Mouse (Mus musculus): ENCODE measurements around the gene Tcf20. TPM values are rescaled to one million over a fixed set of nuclear protein-coding genes. Genes with fewer than 3 reads are reported as not detected.

Gene Tcf20
- polyA plus RNA-seq, 1 experiment from 2014 or later, result 6.9 TPM

DNA sequence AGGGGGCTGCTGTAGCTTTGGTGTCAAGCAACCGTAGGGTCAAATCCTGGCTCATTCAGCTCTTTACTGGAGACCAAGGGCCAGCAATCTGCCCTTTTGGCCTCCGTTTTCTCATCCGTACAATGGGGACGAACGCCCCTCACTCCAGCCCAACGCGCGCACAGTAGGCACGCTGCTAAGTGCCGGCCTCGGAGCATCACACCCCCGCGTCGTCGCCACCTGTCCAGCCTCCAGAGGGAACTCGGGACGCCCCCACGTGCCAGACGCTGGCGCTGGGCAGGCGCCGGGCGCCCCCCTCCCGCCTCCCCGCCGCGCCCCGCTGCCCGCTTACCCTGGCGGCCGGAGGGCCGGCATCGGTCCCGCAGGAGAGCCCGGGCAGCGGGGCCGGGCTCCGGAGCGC lies 24.6 kb downstream of the Tcf20 start:
- 2% methylated on average over 39 of the region's 39 CpGs for WGBS

DNA sequence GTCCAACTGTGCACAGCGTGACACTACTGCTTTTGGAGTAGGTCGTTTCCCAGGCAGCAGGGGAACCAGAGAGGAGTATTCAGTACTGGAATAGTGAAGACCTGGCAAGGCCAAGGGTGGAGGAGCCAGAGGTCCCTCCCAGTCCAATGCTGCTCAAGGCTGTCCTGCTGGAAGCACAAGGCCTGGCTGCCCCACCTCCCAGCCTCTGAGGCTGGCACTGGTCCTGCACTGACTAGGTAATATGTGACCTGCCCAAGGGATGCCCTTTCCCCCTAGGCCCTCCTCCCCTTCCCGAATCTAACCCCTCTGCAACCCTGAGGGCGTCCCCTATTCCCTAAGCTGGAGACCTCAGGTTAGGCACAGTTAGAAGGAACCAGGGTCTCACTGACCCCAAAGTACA lies 25.1 kb downstream of the Tcf20 start:
- DNase-seq (ENCODE audit: low spot score), result no peak
- Histone ChIP-seq H3K4me3 (peak overlapping the region; percentile 55), H3K27ac (0 out of 2 replicates have a peak overlapping the region, but pooled peaks have one; percentile 71), H3K27me3 (ENCODE audit: insufficient read depth, poor library complexity, severe bottlenecking) (peaks cover 97% of the 10 kb centered on the region), H3K9me3 (no peaks in the 10 kb centered on the region), H3K36me3 (no peaks in the 10 kb centered on the region), H3K4me1 (replicated peaks) (peaks cover 69% of the 10 kb centered on the region)
- 27% methylated on average over 4 of the region's 4 CpGs for WGBS

More for the DNA sequence above, 24.6 kb downstream of the Tcf20 start:
- H3K27me3 ChIP-seq (ENCODE audit: insufficient read depth, poor library complexity, severe bottlenecking), result peaks cover 97% of the 10 kb centered on the region
- peak overlapping the region; percentile 71; the same call in 1 of the 2 replicates for H3K27ac ChIP-seq
- peaks cover 69% of the 10 kb centered on the region for H3K4me1 ChIP-seq (replicated peaks)
- H3K36me3 ChIP-seq, result no peaks in the 10 kb centered on the region
- no peaks in the 10 kb centered on the region for H3K9me3 ChIP-seq
- peak overlapping the region; percentile 55 for H3K4me3 ChIP-seq
- DNase-seq (ENCODE audit: low spot score), result no peak

DNA sequence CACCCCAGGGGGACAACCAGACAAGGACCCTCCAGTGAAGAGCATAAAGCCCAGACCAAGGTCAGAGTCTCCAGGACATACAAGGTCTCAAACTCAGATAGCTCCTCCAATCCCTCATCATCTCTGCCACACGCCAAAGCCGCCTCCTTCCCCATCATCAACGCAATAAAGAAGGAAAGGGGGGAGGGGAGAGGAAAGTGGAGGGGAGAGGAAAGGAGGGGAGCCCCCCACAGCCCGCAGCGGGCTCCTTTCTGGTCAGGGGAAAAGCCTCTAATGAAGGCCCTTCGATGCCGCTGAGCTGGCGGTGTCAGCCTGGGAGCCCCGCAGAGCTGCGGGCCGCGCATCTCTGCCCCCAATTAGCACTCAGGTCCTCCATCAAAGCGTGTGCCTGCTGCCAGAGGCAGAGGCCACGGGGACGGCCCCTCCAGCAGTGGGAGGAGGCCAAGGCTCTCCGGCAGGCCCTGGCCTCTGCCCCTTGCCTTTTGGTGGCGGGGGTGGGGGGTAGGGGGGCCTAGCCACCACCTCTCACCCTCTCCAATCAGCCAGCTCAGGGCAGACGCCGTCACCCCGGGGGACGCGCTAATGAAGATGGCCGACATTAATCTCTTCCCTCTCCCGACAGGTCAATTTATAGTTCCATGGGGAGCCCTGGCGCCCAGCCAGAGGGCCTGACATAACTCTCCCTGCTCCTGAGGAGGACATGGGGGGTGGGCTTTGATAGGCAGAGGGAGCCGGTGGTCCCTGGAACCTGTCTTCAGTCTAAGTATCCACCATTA lies 26.7 kb downstream of the Tcf20 start:
- peak; percentile 76 for DNase-seq (ENCODE audit: low spot score)
- peaks cover 79% of the 10 kb centered on the region for H3K4me1 ChIP-seq (replicated peaks)
- peaks cover 97% of the 10 kb centered on the region for H3K27me3 ChIP-seq (ENCODE audit: insufficient read depth, poor library complexity, severe bottlenecking)
- H3K27ac ChIP-seq, result peak overlapping the region; percentile 46
- no peaks in the 10 kb centered on the region for H3K9me3 ChIP-seq
- H3K36me3 ChIP-seq, result no peaks in the 10 kb centered on the region
- under 1% methylated on average over 26 of the region's 26 CpGs for WGBS
- H3K4me3 ChIP-seq, result peak overlapping the region; percentile 34

DNA sequence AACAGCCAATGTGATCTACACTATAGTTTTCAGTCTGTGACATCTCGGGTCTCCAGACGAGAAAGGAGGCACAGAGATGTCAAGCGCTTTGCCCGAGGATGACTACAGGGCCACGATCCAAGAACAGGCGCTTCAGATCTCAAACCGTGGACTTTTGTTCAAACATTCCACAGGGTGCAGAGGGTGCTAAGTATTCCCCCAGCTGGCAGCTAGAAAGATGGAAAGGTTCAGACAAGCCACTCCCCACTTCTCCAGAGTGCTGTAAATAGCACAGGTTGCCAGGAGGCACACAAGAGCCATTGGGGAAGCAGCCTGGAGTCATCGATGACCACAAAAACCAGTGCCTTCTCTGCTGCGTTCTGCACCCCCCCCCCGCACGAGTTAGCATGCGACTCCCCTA lies 28.5 kb downstream of the Tcf20 start:
- no peak for DNase-seq (ENCODE audit: low spot score)
- H3K4me3 ChIP-seq, result no peak overlapping the region
- no peaks in the 10 kb centered on the region for H3K9me3 ChIP-seq
- no peaks in the 10 kb centered on the region for H3K36me3 ChIP-seq
- peaks cover 86% of the 10 kb centered on the region for H3K4me1 ChIP-seq (replicated peaks)
- WGBS, result 60% methylated on average over 12 of the region's 12 CpGs
- no peak overlapping the region for H3K27ac ChIP-seq
- H3K27me3 ChIP-seq (ENCODE audit: insufficient read depth, poor library complexity, severe bottlenecking), result peaks cover 97% of the 10 kb centered on the region

DNA sequence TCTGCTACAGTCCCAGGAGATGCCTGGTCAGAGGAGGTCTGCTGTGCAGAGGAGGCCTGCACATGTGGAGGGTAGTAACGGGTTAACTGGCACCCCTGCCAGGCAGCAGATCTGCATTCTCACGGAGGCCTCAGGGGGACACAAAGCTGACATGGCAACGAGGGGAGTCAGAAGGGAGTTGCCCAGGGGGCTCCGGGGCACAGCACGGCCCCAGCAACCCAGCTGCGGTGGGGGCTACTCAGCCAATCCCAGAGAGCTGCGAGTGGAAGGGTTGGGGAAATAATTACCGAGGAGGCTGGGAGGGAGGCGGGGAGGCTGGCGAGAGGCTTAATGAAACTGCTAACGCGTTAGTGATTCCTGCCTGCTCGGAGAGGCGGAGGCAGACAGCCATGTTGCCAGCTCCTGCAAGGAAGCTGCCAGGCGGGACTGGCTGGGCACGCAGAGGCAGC lies 29.4 kb downstream of the Tcf20 start:
- Histone ChIP-seq H3K27me3 (ENCODE audit: insufficient read depth, poor library complexity, severe bottlenecking) (peaks cover 100% of the 10 kb centered on the region), H3K9me3 (no peaks in the 10 kb centered on the region), H3K36me3 (no peaks in the 10 kb centered on the region), H3K27ac (peak overlapping the region; percentile 62), H3K4me1 (replicated peaks) (peaks cover 88% of the 10 kb centered on the region), H3K4me3 (peak overlapping the region; percentile 34)
- 3% methylated on average over 16 of the region's 16 CpGs for WGBS
- DNase-seq (ENCODE audit: low spot score), result peak; percentile 30

DNA sequence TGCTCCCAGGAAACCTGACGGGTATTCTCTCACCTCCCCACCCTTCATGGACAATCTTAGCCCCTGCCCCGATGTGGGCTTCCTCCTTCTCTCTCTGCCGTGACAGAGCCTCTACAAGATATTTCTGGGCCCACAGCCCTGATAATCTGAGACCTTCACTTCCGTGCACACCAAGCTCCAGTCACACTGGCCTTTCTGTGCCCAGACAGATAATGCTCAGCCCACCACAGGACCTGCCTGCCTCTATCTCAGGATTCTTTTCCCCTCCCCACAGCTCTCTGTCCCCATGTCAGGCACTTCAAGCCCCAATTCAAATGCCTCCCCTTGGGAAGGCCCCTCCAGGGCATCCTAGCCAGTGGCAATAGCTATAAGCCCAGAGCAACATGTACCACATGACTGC lies 31.0 kb downstream of the Tcf20 start:
- Histone ChIP-seq H3K9me3 (no peaks in the 10 kb centered on the region), H3K4me3 (no peak overlapping the region), H3K27me3 (ENCODE audit: insufficient read depth, poor library complexity, severe bottlenecking) (peaks cover 100% of the 10 kb centered on the region), H3K36me3 (no peaks in the 10 kb centered on the region), H3K4me1 (replicated peaks) (peaks cover 88% of the 10 kb centered on the region), H3K27ac (no peak overlapping the region)
- no peak for DNase-seq (ENCODE audit: low spot score)
- WGBS, result 69% methylated on average over 4 of the region's 4 CpGs

DNA sequence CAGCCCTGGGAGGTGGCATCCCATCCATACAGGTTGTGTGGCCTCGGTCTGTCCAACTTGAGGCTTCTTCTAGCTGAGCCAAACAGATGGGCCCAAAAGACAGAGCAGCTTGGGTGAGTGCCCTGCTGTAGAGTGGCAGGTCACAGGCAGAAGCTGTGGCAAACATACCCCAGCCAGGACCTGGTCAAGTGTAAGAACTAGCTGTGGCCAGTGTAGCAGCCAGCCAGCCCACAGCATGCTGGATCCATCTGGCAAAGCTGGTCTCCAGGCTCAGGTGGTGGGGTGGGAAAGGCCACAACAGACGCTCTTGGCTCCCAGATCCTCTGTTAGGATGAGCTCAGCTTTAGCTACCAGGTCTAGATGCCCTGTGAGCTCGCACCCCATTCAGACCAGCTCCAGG lies 31.4 kb downstream of the Tcf20 start:
- Histone ChIP-seq H3K9me3 (no peaks in the 10 kb centered on the region), H3K27ac (no peak overlapping the region), H3K36me3 (no peaks in the 10 kb centered on the region), H3K4me3 (no peak overlapping the region), H3K27me3 (ENCODE audit: insufficient read depth, poor library complexity, severe bottlenecking) (peaks cover 100% of the 10 kb centered on the region), H3K4me1 (replicated peaks) (peaks cover 88% of the 10 kb centered on the region)
- no peak for DNase-seq (ENCODE audit: low spot score)
- 84% methylated on average over 3 of the region's 3 CpGs for WGBS

DNA sequence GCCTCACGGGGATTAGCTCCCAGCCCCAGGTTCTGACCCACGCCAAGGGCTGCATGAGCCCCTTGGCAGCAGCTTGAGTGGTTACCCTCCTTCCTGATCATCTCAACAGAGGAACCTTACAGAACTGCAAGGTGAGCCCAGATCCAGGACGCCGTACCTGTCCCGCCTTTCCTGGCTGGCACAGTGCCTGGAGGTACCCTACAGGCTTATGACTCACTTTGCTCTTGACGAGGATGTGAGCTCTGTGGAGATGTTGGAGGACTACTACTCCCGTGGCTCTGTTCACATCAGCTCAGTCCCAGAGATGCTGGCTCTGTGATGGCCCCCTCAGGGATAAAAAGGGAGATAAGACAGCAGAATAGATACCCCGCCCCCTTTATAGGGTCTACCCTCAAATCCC lies 32.4 kb downstream of the Tcf20 start:
- H3K4me3 ChIP-seq, result no peak overlapping the region
- H3K36me3 ChIP-seq, result no peaks in the 10 kb centered on the region
- no peaks in the 10 kb centered on the region for H3K9me3 ChIP-seq
- H3K4me1 ChIP-seq (replicated peaks), result peaks cover 88% of the 10 kb centered on the region
- no peak for DNase-seq (ENCODE audit: low spot score)
- WGBS, result 85% methylated on average over 8 of the region's 8 CpGs
- H3K27me3 ChIP-seq (ENCODE audit: insufficient read depth, poor library complexity, severe bottlenecking), result peaks cover 100% of the 10 kb centered on the region
- no peak overlapping the region for H3K27ac ChIP-seq

DNA sequence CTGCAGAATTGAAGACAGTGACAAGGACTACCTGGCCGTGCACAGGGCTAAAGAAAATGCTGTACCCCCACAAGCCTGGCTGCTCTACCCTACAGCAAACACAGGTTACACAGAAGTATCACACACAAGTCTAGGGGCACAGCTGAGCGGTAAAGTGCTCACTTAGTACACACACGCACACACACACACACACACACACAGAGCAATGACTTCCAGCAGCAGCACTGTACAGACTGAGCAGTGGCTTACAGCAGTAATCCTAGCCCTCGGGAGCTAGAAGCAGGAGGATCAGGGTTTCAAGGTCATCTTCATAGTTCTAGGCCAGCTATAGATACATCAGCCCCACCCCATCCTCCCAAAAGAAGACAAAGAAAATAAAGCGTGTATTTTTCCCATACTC lies 33.6 kb downstream of the Tcf20 start:
- Histone ChIP-seq H3K9me3 (no peaks in the 10 kb centered on the region), H3K36me3 (no peaks in the 10 kb centered on the region), H3K27ac (no peak overlapping the region), H3K4me1 (replicated peaks) (peaks cover 85% of the 10 kb centered on the region), H3K27me3 (ENCODE audit: insufficient read depth, poor library complexity, severe bottlenecking) (peaks cover 100% of the 10 kb centered on the region), H3K4me3 (no peak overlapping the region)
- 73% methylated on average over 5 of the region's 5 CpGs for WGBS
- no peak for DNase-seq (ENCODE audit: low spot score)

DNA sequence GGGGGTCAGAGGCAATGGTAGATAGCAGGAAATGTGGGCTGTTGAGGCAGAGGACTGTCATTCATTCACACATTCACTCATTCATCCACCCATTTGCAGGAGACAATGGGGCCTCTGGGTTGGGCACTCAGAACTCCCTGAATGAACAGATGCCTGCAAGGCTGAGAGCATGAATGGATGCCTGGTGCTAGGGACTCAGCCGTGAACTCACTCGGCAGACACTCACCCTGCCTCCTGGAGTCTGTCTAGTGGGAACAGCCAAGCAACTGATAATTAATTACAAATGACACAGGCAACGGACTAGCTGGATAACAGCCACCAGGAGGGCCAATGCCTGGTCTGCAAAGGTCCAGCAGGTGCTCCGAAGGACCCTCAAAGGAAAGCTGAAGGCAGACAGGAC lies 34.6 kb downstream of the Tcf20 start:
- Histone ChIP-seq H3K4me3 (no peak overlapping the region), H3K36me3 (no peaks in the 10 kb centered on the region), H3K4me1 (replicated peaks) (peaks cover 82% of the 10 kb centered on the region), H3K9me3 (no peaks in the 10 kb centered on the region), H3K27ac (peak overlapping the region; percentile 66), H3K27me3 (ENCODE audit: insufficient read depth, poor library complexity, severe bottlenecking) (peaks cover 100% of the 10 kb centered on the region)
- DNase-seq (ENCODE audit: low spot score), result no peak
- 26% methylated on average over 4 of the region's 4 CpGs for WGBS

DNA sequence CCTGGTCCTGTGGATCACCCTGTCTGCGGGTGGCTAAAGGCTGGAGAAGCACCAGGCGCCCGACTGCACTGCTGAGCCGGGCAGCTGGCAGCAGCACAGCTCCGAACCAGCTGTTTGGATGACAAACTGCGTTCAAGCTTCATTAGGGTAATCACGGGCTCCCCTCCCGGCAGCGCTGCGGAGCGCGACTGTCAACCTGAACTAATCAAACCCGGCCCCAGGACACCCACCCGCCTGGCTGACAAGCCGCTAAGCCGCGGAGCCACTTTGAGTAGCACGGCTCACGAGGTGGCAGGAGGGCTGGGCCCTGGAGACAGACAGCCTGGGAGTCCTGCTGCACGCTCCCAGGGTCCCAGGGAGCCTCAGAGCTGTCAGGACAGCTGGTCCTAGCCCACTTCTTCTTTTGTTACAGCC lies 35.4 kb downstream of the Tcf20 start:
- WGBS, result 3% methylated on average over 20 of the region's 20 CpGs
- DNase-seq (ENCODE audit: low spot score), result peak; percentile 73
- peaks cover 75% of the 10 kb centered on the region for H3K4me1 ChIP-seq (replicated peaks)
- H3K27ac ChIP-seq, result peak overlapping the region; percentile 66
- H3K36me3 ChIP-seq, result no peaks in the 10 kb centered on the region
- H3K4me3 ChIP-seq, result peak overlapping the region; percentile 22; the same call in 1 of the 2 replicates
- no peaks in the 10 kb centered on the region for H3K9me3 ChIP-seq
- H3K27me3 ChIP-seq (ENCODE audit: insufficient read depth, poor library complexity, severe bottlenecking), result peaks cover 100% of the 10 kb centered on the region

DNA sequence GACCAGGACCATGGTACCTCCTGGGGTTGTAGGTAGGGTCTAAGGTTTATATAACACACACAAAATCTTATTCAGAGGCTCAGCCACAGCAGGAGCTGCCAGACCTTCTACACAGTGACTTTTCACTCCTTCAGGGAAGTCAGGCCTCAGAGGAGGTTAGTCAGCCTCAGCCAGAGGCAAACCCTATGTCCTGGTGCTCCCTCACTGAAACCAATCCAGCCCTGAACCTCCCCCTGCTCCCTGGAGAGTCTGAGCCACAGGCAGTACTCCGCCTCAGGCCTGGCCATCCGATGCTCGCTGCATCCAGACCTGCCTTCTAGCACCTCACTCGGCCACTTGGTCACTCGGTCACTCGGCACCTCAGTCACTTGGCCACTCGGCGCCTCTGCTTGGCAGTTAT lies 37.4 kb downstream of the Tcf20 start:
- H3K36me3 ChIP-seq, result no peaks in the 10 kb centered on the region
- WGBS, result 51% methylated on average over 8 of the region's 8 CpGs
- peaks cover 64% of the 10 kb centered on the region for H3K4me1 ChIP-seq (replicated peaks)
- no peak overlapping the region for H3K27ac ChIP-seq
- no peaks in the 10 kb centered on the region for H3K9me3 ChIP-seq
- peaks cover 98% of the 10 kb centered on the region for H3K27me3 ChIP-seq (ENCODE audit: insufficient read depth, poor library complexity, severe bottlenecking)
- DNase-seq (ENCODE audit: low spot score), result no peak
- H3K4me3 ChIP-seq, result no peak overlapping the region

DNA sequence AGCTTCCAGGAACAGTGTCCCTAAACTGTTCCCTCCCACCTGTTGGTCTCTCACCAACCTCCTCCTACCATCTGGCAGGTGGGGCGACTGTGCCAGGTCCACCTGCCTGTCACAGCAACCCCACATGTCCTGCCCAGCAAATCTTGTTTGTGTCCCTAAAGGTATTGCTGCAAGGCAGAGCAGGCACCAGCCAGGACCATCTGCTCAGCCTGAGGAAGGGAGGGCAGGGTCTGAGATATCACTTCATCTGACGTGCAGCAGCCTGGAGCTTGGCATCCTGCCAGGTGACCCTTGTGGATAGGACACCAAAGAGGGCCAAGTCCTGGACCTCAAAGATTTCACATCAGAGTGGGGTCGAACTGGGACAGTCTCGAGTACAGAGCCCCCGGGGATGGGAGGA lies 40.2 kb downstream of the Tcf20 start:
- DNase-seq (ENCODE audit: low spot score), result no peak
- Histone ChIP-seq H3K27ac (no peak overlapping the region), H3K9me3 (no peaks in the 10 kb centered on the region), H3K36me3 (no peaks in the 10 kb centered on the region), H3K27me3 (ENCODE audit: insufficient read depth, poor library complexity, severe bottlenecking) (peaks cover 92% of the 10 kb centered on the region), H3K4me1 (replicated peaks) (peaks cover 56% of the 10 kb centered on the region), H3K4me3 (no peak overlapping the region)
- 80% methylated on average over 5 of the region's 5 CpGs for WGBS

All from hindbrain, embryonic 10.5 days (tissue).